Mouse (Mus musculus) kidney, embryonic 16.5 days (tissue): Measurements from ENCODE around the gene Ripk3. TPM values are rescaled to one million over a fixed set of nuclear protein-coding genes. Genes with fewer than 3 reads are reported as not detected.
A peak's percentile ranks its signal among the peaks of the same experiment; 100 is the strongest.

Experiments
- ATAC-seq: fragments of 200-750 bp; cut with Nextera tagmentation; 2 replicates; pipeline ENCODE4 v1.8.0; 2017; ENCODE audit warnings: moderate TSS enrichment; ENCODE audit not compliant: low FRiP score, low TSS enrichment
- H3K27ac ChIP-seq: fragments of 300-500 bp; sonication (generic); 2 replicates; pipeline ENCODE4 v1.5.1; 2014; ENCODE audit warnings: low read length
- H3K27me3 ChIP-seq: fragments of 300-500 bp; sonication (generic); 2 replicates; pipeline ENCODE4 v1.6.1; 2014; ENCODE audit warnings: low read length, control low read depth, mixed read lengths; ENCODE audit not compliant: insufficient read depth
- H3K36me3 ChIP-seq: fragments of 300-500 bp; sonication (generic); 2 replicates; pipeline ENCODE4 v1.6.1; 2014; ENCODE audit warnings: low read length, control low read depth, mixed read lengths; ENCODE audit not compliant: insufficient read depth
- H3K4me1 ChIP-seq: fragments of 300-500 bp; sonication (generic); 2 replicates; pipeline ENCODE4 v1.6.1; 2014; ENCODE audit warnings: low read length, control low read depth, mixed read lengths; ENCODE audit not compliant: insufficient read depth
- H3K4me2 ChIP-seq: fragments of 300-500 bp; sonication (generic); replicated peaks from 2 replicates; pipeline ENCODE4 v1.6.1; 2014; ENCODE audit warnings: low read depth, low read length
- H3K4me3 ChIP-seq: fragments of 300-500 bp; sonication (generic); 2 replicates; pipeline ENCODE4 v1.5.1; 2014; ENCODE audit warnings: mild to moderate bottlenecking, low read length
- H3K9ac ChIP-seq: fragments of 300-500 bp; sonication (generic); replicated peaks from 2 replicates; pipeline ENCODE4 v1.6.1; 2014; ENCODE audit warnings: low read length
- H3K9me3 ChIP-seq: fragments of 300-500 bp; sonication (generic); 2 replicates; pipeline ENCODE4 v1.6.1; 2016; ENCODE audit warnings: low read length, control low read depth
- WGBS: fragments of 180-500 bp; shearing (Covaris S2); extraction: QIAGEN DNeasy Blood & Tissue Kit; methylation state at CpG from one replicate; pipeline ENCODE4 v1.1.7; 2014; 5-methylcytosine and 5-hydroxymethylcytosine counted together
- polyA plus RNA-seq: library from polyadenylated mRNA; unstranded; fragments of >200 nt; fragmentation: Nextera tagmentation; extraction: Ambion mirVana; gene quantifications from 2 replicates; pipeline ENCODE4 v1.2.1, GENCODE M21; 2015

The Ripk3 gene
- polyA plus RNA-seq, 1 experiment from 2014 or later = 39.3 TPM

GRCm38 (mm10) chr14:55781310-55781709 is 7.4 kb downstream of the Ripk3 start:
- WGBS = 13% methylated on average over 14 of the region's 14 CpGs
- Histone ChIP-seq H3K9me3 (no peaks in the 10 kb centered on the region), H3K36me3 (no peaks in the 10 kb centered on the region), H3K27me3 (peaks cover 12% of the 10 kb centered on the region), H3K27ac (no peak overlapping the region), H3K4me1 (peaks cover 14% of the 10 kb centered on the region), H3K4me3 (peak overlapping the region; percentile 28), H3K9ac (peak overlapping the region; percentile 40; the same call in 1 of the 2 replicates), H3K4me2 (peak overlapping the region; percentile 41)
- peak; percentile 53; the same call in 1 of the 2 replicates for ATAC-seq

DNA sequence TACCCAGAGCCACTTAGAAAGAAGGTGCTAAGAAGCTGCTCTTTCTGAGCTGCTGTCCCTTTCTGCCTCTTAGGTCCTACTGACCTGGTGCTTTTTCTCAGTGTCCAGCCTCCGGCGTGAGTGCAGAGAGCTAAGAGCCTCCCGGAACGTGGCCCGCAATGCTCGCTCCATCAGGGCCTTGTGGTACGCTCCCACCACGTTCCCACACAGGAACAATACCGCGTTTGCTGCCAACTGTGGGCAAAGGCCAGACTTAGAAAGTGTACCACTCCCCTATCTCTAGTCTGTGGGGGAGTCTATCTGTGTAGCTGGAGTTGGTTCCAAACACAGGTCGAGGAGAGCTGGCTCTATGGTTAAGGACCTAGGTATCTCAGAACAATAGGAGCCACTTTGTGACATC is 7.9 kb downstream of the Ripk3 start:
- H3K27ac ChIP-seq = no peak overlapping the region
- H3K4me1 ChIP-seq = peaks cover 14% of the 10 kb centered on the region
- no peaks in the 10 kb centered on the region for H3K9me3 ChIP-seq
- 78% methylated on average over 11 of the region's 11 CpGs for WGBS
- no peak overlapping the region for H3K4me3 ChIP-seq
- no peaks in the 10 kb centered on the region for H3K36me3 ChIP-seq
- H3K9ac ChIP-seq = no peak overlapping the region
- no peak for ATAC-seq
- H3K4me2 ChIP-seq = no peak overlapping the region
- peaks cover 12% of the 10 kb centered on the region for H3K27me3 ChIP-seq

DNA sequence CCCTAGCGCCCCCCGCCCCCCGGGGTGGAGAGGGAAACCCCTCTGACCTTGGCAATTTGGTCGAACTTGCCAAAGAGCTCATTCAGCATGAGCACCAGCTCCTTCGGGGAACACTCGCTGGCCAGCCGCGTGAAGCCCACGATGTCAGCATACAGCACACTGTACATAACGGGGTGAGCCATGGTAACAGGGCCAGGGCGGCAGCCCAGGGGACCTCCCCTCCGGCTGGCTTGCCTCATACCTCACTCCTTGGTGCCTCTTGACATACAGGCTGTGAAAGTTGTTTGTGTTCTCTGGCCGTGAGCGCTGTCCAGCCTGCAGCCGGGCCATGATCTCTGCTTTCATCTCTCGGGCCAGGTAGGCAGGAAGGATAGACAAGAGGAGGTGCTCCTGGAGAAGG is 9.0 kb downstream of the Ripk3 start:
- no peaks in the 10 kb centered on the region for H3K9me3 ChIP-seq
- H3K27me3 ChIP-seq = peaks cover 12% of the 10 kb centered on the region
- H3K4me1 ChIP-seq = peaks cover 14% of the 10 kb centered on the region
- H3K9ac ChIP-seq = no peak overlapping the region
- no peak overlapping the region for H3K4me3 ChIP-seq
- 59% methylated on average over 16 of the region's 16 CpGs for WGBS
- no peak overlapping the region for H3K4me2 ChIP-seq
- ATAC-seq = no peak
- H3K36me3 ChIP-seq = no peaks in the 10 kb centered on the region
- H3K27ac ChIP-seq = no peak overlapping the region

- no peaks in the 10 kb centered on the region for H3K36me3 ChIP-seq
- peaks cover 12% of the 10 kb centered on the region for H3K27me3 ChIP-seq
- no peak overlapping the region for H3K27ac ChIP-seq
- no peaks in the 10 kb centered on the region for H3K9me3 ChIP-seq
- H3K9ac ChIP-seq = no peak overlapping the region
- 85% methylated on average over 15 of the region's 15 CpGs for WGBS
- H3K4me3 ChIP-seq = no peak overlapping the region
- ATAC-seq = no peak
- peaks cover 14% of the 10 kb centered on the region for H3K4me1 ChIP-seq
- H3K4me2 ChIP-seq = no peak overlapping the region
Measured at GRCm38 (mm10) chr14:55778686-55779085, 10.0 kb downstream of the Ripk3 start.

DNA sequence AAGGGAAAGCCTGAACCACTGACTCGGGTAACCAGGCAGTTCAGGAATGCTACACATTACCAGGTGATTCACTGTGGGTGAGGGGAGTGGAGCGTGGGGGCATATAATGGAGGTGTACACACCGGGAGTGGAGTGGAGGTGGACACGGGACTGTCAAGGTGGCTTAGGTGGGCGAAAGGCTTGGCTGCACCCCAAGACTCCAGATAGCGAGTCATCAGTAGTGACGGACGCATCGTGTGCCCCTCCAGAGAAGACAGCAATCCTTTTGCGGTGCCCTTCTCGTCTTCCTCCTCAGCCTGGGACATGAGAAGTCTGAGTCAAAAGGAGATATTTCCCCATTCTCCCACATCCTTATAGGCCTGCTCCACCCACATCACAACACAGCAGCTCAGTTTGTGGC is 10.9 kb downstream of the Ripk3 start:
- WGBS = 87% methylated on average over 11 of the region's 11 CpGs
- peaks cover 14% of the 10 kb centered on the region for H3K4me1 ChIP-seq
- H3K27ac ChIP-seq = no peak overlapping the region
- peaks cover 12% of the 10 kb centered on the region for H3K27me3 ChIP-seq
- H3K4me3 ChIP-seq = no peak overlapping the region
- no peak for ATAC-seq
- H3K4me2 ChIP-seq = no peak overlapping the region
- H3K36me3 ChIP-seq = no peaks in the 10 kb centered on the region
- H3K9me3 ChIP-seq = no peaks in the 10 kb centered on the region
- no peak overlapping the region for H3K9ac ChIP-seq

GRCm38 (mm10) chr14:55777176-55777575 is 11.5 kb downstream of the Ripk3 start:
- no peak for ATAC-seq
- Histone ChIP-seq H3K9ac (no peak overlapping the region), H3K4me3 (no peak overlapping the region), H3K9me3 (no peaks in the 10 kb centered on the region), H3K36me3 (no peaks in the 10 kb centered on the region), H3K27me3 (peaks cover 6% of the 10 kb centered on the region), H3K4me2 (no peak overlapping the region), H3K4me1 (peaks cover 8% of the 10 kb centered on the region), H3K27ac (no peak overlapping the region)
- WGBS = 37% methylated on average over 3 of the region's 3 CpGs

- Histone ChIP-seq H3K36me3 (no peaks in the 10 kb centered on the region), H3K4me1 (peaks cover 4% of the 10 kb centered on the region), H3K27me3 (peaks cover 1% of the 10 kb centered on the region; the same call in 1 of the 2 replicates), H3K9me3 (no peaks in the 10 kb centered on the region), H3K4me3 (no peak overlapping the region), H3K27ac (no peak overlapping the region), H3K4me2 (no peak overlapping the region), H3K9ac (no peak overlapping the region)
- no peak for ATAC-seq
- 65% methylated on average over 7 of the region's 7 CpGs for WGBS
Measured at GRCm38 (mm10) chr14:55776711-55777110, 12.0 kb downstream of the Ripk3 start.

DNA sequence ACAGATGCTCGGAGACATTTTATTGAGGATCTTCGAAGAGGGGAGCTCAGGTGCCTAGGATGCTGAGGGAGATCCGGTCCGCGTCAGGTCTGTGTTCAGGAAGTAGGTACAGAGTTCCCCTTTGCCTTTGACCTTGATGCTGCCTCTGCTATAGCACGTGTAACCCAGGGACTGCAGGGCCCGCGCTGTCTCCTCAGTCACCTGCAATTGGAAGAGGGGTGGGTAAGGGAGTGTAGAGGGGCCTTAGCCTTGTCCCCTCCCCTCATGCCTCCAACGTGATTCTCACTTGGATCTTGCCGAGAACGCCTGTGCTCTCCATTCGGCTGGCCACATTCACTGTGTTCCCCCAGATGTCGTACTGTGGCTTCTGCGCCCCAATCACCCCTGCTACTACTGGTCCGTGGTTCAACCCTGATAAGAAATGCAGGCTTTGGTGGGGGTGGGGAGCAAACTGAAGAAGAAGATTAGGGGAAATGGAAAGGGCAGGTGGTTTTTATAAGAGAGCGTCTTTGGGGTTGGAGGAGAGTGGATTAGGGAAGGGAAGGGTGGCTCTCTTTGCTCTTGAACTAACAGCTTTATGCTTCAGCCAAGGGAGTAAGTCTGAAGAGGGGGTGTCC is 19.5 kb downstream of the Ripk3 start:
- no peak overlapping the region for H3K27ac ChIP-seq
- H3K4me2 ChIP-seq = no peak overlapping the region
- no peaks in the 10 kb centered on the region for H3K9me3 ChIP-seq
- H3K9ac ChIP-seq = no peak overlapping the region
- peaks cover 34% of the 10 kb centered on the region for H3K27me3 ChIP-seq
- peaks cover 7% of the 10 kb centered on the region for H3K4me1 ChIP-seq
- no peak overlapping the region for H3K4me3 ChIP-seq
- no peaks in the 10 kb centered on the region for H3K36me3 ChIP-seq
- ATAC-seq = no peak
- 74% methylated on average over 16 of the region's 16 CpGs for WGBS

- no peak for ATAC-seq
- H3K4me2 ChIP-seq = no peak overlapping the region
- H3K27me3 ChIP-seq = peaks cover 34% of the 10 kb centered on the region
- H3K9ac ChIP-seq = no peak overlapping the region
- 79% methylated on average over 6 of the region's 6 CpGs for WGBS
- H3K36me3 ChIP-seq = no peaks in the 10 kb centered on the region
- H3K4me3 ChIP-seq = no peak overlapping the region
- no peak overlapping the region for H3K27ac ChIP-seq
- peaks cover 7% of the 10 kb centered on the region for H3K4me1 ChIP-seq
- H3K9me3 ChIP-seq = no peaks in the 10 kb centered on the region
Measured at GRCm38 (mm10) chr14:55768555-55768954, 20.1 kb downstream of the Ripk3 start.

DNA sequence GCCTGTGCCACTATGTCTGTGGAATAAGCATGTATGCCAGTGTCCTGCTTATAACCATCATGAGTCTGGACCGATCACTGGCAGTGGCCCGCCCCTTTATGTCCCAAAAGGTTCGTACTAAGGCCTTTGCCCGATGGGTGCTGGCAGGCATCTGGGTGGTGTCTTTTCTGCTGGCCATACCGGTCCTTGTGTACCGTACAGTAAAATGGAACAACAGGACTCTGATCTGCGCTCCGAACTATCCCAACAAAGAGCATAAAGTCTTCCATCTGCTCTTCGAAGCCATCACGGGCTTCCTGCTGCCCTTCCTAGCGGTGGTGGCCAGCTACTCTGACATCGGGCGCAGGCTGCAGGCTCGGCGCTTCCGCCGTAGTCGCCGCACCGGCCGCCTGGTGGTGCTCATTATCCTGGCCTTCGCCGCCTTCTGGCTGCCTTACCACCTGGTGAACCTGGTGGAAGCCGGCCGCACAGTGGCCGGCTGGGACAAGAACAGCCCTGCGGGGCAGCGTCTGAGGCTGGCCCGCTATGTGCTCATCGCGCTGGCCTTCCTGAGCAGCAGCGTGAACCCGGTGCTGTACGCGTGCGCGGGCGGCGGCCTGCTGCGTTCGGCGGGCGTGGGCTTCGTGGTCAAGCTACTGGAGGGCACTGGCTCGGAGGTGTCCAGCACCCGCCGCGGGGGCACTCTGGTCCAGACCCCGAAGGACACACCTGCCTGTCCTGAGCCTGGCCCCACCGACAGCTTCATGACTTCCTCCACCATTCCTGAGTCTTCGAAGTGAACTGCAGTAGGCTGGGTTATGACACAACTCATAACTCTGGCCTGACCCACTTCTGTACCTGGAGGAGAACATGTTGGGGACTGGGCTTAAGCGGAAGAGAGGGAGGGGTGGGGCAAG is 20.9 kb downstream of the Ripk3 start:
- ATAC-seq = peak; percentile 73
- no peaks in the 10 kb centered on the region for H3K36me3 ChIP-seq
- no peaks in the 10 kb centered on the region for H3K9me3 ChIP-seq
- peaks cover 13% of the 10 kb centered on the region for H3K4me1 ChIP-seq
- peaks cover 34% of the 10 kb centered on the region for H3K27me3 ChIP-seq
- H3K9ac ChIP-seq = peak overlapping the region; percentile 64
- peak overlapping the region; percentile 43 for H3K4me3 ChIP-seq
- 13% methylated on average over 51 of the region's 52 CpGs for WGBS
- peak overlapping the region; percentile 66 for H3K4me2 ChIP-seq
- no peak overlapping the region for H3K27ac ChIP-seq
